Mouse (Mus musculus): ENCODE measurements around the gene Gm11172. TPM values are rescaled to one million over a fixed set of nuclear protein-coding genes. Genes with fewer than 3 reads are reported as not detected.

Gene Gm11172
- polyA plus RNA-seq, 1 experiment from 2014 or later: not detected

GRCm38 (mm10) chr16:10836388-10836787 is 23.7 kb downstream of the Gm11172 start:
- ATAC-seq (ENCODE audit: insufficient read depth, low FRiP score, low TSS enrichment): no peak
- Histone ChIP-seq H3K27ac (ENCODE audit: low read depth, low read length) (no peak overlapping the region), H3K4me1 (ENCODE audit: control insufficient read depth, insufficient read depth, low read length) (peaks cover 3% of the 10 kb centered on the region; the same call in 1 of the 2 replicates), H3K9ac (ENCODE audit: low read length) (no peak overlapping the region), H3K27me3 (ENCODE audit: control insufficient read depth, insufficient read depth, low read length) (no peaks in the 10 kb centered on the region), H3K4me3 (ENCODE audit: low read depth, low read length) (no peak overlapping the region), H3K4me2 (ENCODE audit: low read depth) (no peak overlapping the region), H3K36me3 (ENCODE audit: control insufficient read depth, insufficient read depth, low read length) (no peaks in the 10 kb centered on the region), H3K9me3 (ENCODE audit: control insufficient read depth, low read length) (no peaks in the 10 kb centered on the region)
- 94% methylated on average over 3 of the region's 3 CpGs for WGBS
- DNase-seq (ENCODE audit: low spot score): no peak

GRCm38 (mm10) chr16:10837250-10837649 is 24.5 kb downstream of the Gm11172 start:
- WGBS: 90% methylated on average over 3 of the region's 3 CpGs
- no peaks in the 10 kb centered on the region for H3K9me3 ChIP-seq (ENCODE audit: control insufficient read depth, low read length)
- DNase-seq (ENCODE audit: low spot score) (no peak), ATAC-seq (ENCODE audit: insufficient read depth, low FRiP score, low TSS enrichment) (no peak)
- H3K27ac ChIP-seq (ENCODE audit: low read depth, low read length): no peak overlapping the region
- no peaks in the 10 kb centered on the region for H3K27me3 ChIP-seq (ENCODE audit: control insufficient read depth, insufficient read depth, low read length)
- H3K4me3 ChIP-seq (ENCODE audit: low read depth, low read length): no peak overlapping the region
- peaks cover 3% of the 10 kb centered on the region; the same call in 1 of the 2 replicates for H3K4me1 ChIP-seq (ENCODE audit: control insufficient read depth, insufficient read depth, low read length)
- H3K36me3 ChIP-seq (ENCODE audit: control insufficient read depth, insufficient read depth, low read length): no peaks in the 10 kb centered on the region
- H3K4me2 ChIP-seq (ENCODE audit: low read depth): no peak overlapping the region
- H3K9ac ChIP-seq (ENCODE audit: low read length): no peak overlapping the region

GRCm38 (mm10) chr16:10837903-10838302 is 25.2 kb downstream of the Gm11172 start:
- no peak overlapping the region for H3K4me3 ChIP-seq (ENCODE audit: low read depth, low read length)
- H3K36me3 ChIP-seq (ENCODE audit: control insufficient read depth, insufficient read depth, low read length): no peaks in the 10 kb centered on the region
- no peaks in the 10 kb centered on the region for H3K27me3 ChIP-seq (ENCODE audit: control insufficient read depth, insufficient read depth, low read length)
- H3K4me1 ChIP-seq (ENCODE audit: control insufficient read depth, insufficient read depth, low read length): peaks cover 3% of the 10 kb centered on the region; the same call in 1 of the 2 replicates
- no peak overlapping the region for H3K27ac ChIP-seq (ENCODE audit: low read depth, low read length)
- H3K9ac ChIP-seq (ENCODE audit: low read length): no peak overlapping the region
- DNase-seq (ENCODE audit: low spot score): no peak
- no peaks in the 10 kb centered on the region for H3K9me3 ChIP-seq (ENCODE audit: control insufficient read depth, low read length)
- no peak overlapping the region for H3K4me2 ChIP-seq (ENCODE audit: low read depth)
- ATAC-seq (ENCODE audit: insufficient read depth, low FRiP score, low TSS enrichment): no peak
- WGBS: 94% methylated on average over 1 of the region's 1 CpGs

GRCm38 (mm10) chr16:10838487-10839245 is 26.0 kb downstream of the Gm11172 start:
- H3K4me1 ChIP-seq (ENCODE audit: control insufficient read depth, insufficient read depth, low read length): peaks cover 6% of the 10 kb centered on the region
- no peak for DNase-seq (ENCODE audit: low spot score)

GRCm38 (mm10) chr16:10840018-10840417 is 27.3 kb downstream of the Gm11172 start:
- Histone ChIP-seq H3K9ac (ENCODE audit: low read length) (no peak overlapping the region), H3K4me1 (ENCODE audit: control insufficient read depth, insufficient read depth, low read length) (peaks cover 8% of the 10 kb centered on the region), H3K9me3 (ENCODE audit: control insufficient read depth, low read length) (no peaks in the 10 kb centered on the region), H3K27me3 (ENCODE audit: control insufficient read depth, insufficient read depth, low read length) (no peaks in the 10 kb centered on the region), H3K36me3 (ENCODE audit: control insufficient read depth, insufficient read depth, low read length) (no peaks in the 10 kb centered on the region), H3K4me3 (ENCODE audit: low read depth, low read length) (no peak overlapping the region), H3K4me2 (ENCODE audit: low read depth) (no peak overlapping the region), H3K27ac (ENCODE audit: low read depth, low read length) (no peak overlapping the region)
- no peak for DNase-seq (ENCODE audit: low spot score)
- ATAC-seq (ENCODE audit: insufficient read depth, low FRiP score, low TSS enrichment): no peak
- WGBS: 92% methylated on average over 12 of the region's 14 CpGs

More at GRCm38 (mm10) chr16:10838487-10839245, 26.0 kb downstream of the Gm11172 start:
- Histone ChIP-seq H3K27ac (ENCODE audit: low read depth, low read length) (no peak overlapping the region), H3K27me3 (ENCODE audit: control insufficient read depth, insufficient read depth, low read length) (no peaks in the 10 kb centered on the region), H3K4me2 (ENCODE audit: low read depth) (no peak overlapping the region), H3K36me3 (ENCODE audit: control insufficient read depth, insufficient read depth, low read length) (no peaks in the 10 kb centered on the region), H3K4me3 (ENCODE audit: low read depth, low read length) (no peak overlapping the region), H3K9me3 (ENCODE audit: control insufficient read depth, low read length) (no peaks in the 10 kb centered on the region), H3K9ac (ENCODE audit: low read length) (no peak overlapping the region)
- 50% methylated on average over 10 of the region's 10 CpGs for WGBS
- ATAC-seq (ENCODE audit: insufficient read depth, low FRiP score, low TSS enrichment): no peak

- H3K9ac ChIP-seq (ENCODE audit: low read length): no peak overlapping the region
- no peak overlapping the region for H3K4me2 ChIP-seq (ENCODE audit: low read depth)
- H3K4me3 ChIP-seq (ENCODE audit: low read depth, low read length): no peak overlapping the region
- WGBS: 60% methylated on average over 4 of the region's 4 CpGs
- no peaks in the 10 kb centered on the region for H3K9me3 ChIP-seq (ENCODE audit: control insufficient read depth, low read length)
- H3K4me1 ChIP-seq (ENCODE audit: control insufficient read depth, insufficient read depth, low read length): peaks cover 8% of the 10 kb centered on the region
- H3K36me3 ChIP-seq (ENCODE audit: control insufficient read depth, insufficient read depth, low read length): no peaks in the 10 kb centered on the region
- ATAC-seq (ENCODE audit: insufficient read depth, low FRiP score, low TSS enrichment): no peak
- no peak for DNase-seq (ENCODE audit: low spot score)
- no peak overlapping the region for H3K27ac ChIP-seq (ENCODE audit: low read depth, low read length)
- H3K27me3 ChIP-seq (ENCODE audit: control insufficient read depth, insufficient read depth, low read length): no peaks in the 10 kb centered on the region
Observed at GRCm38 (mm10) chr16:10842282-10842855, 29.7 kb downstream of the Gm11172 start.

- Histone ChIP-seq H3K4me3 (ENCODE audit: low read depth, low read length) (no peak overlapping the region), H3K27me3 (ENCODE audit: control insufficient read depth, insufficient read depth, low read length) (no peaks in the 10 kb centered on the region), H3K9me3 (ENCODE audit: control insufficient read depth, low read length) (no peaks in the 10 kb centered on the region), H3K4me2 (ENCODE audit: low read depth) (peak overlapping the region; percentile 19; the same call in 1 of the 2 replicates), H3K27ac (ENCODE audit: low read depth, low read length) (no peak overlapping the region), H3K36me3 (ENCODE audit: control insufficient read depth, insufficient read depth, low read length) (no peaks in the 10 kb centered on the region), H3K9ac (ENCODE audit: low read length) (peak overlapping the region; percentile 36), H3K4me1 (ENCODE audit: control insufficient read depth, insufficient read depth, low read length) (peaks cover 5% of the 10 kb centered on the region; the same call in 1 of the 2 replicates)
- WGBS: 30% methylated on average over 18 of the region's 18 CpGs
- ATAC-seq (ENCODE audit: insufficient read depth, low FRiP score, low TSS enrichment) (no peak), DNase-seq (ENCODE audit: low spot score) (peak; percentile 48)
Observed at GRCm38 (mm10) chr16:10843486-10844318, 31.0 kb downstream of the Gm11172 start.

- no peak for ATAC-seq (ENCODE audit: insufficient read depth, low FRiP score, low TSS enrichment)
- Histone ChIP-seq H3K4me1 (ENCODE audit: control insufficient read depth, insufficient read depth, low read length) (peaks cover 5% of the 10 kb centered on the region; the same call in 1 of the 2 replicates), H3K9me3 (ENCODE audit: control insufficient read depth, low read length) (no peaks in the 10 kb centered on the region), H3K27me3 (ENCODE audit: control insufficient read depth, insufficient read depth, low read length) (no peaks in the 10 kb centered on the region), H3K9ac (ENCODE audit: low read length) (no peak overlapping the region; the same call in 1 of the 2 replicates), H3K27ac (ENCODE audit: low read depth, low read length) (no peak overlapping the region), H3K4me2 (ENCODE audit: low read depth) (no peak overlapping the region), H3K36me3 (ENCODE audit: control insufficient read depth, insufficient read depth, low read length) (no peaks in the 10 kb centered on the region), H3K4me3 (ENCODE audit: low read depth, low read length) (no peak overlapping the region)
- WGBS: 82% methylated on average over 6 of the region's 6 CpGs
- DNase-seq (ENCODE audit: low spot score): no peak
Observed at GRCm38 (mm10) chr16:10844319-10844670, 31.6 kb downstream of the Gm11172 start.

All from neural tube, embryonic 11.5 days (tissue).